Mouse (Mus musculus) lung, postnatal 14 days (tissue): ENCODE measurements around the gene Zfp598.

Experiments used
- DNase-seq: peaks from one replicate; pipeline ENCODE4 v3.0.0; 2021

Zfp598 gene

GRCm38 (mm10) chr17:24669545-24670245 is at the start of gene Zfp598:
Gene Zfp598, plus strand, starts transcription at chr17:24669687.
- peak; percentile 98 for DNase-seq

GRCm38 (mm10) chr17:24625472-24625871 is 44.0 kb upstream of the Zfp598 start:
- no peak for DNase-seq

GRCm38 (mm10) chr17:24628646-24629045 is 40.8 kb upstream of the Zfp598 start:
- DNase-seq, result peak; percentile 84

- DNase-seq, result no peak
These were observed 39.4 kb upstream of the Zfp598 start for GRCm38 (mm10) chr17:24630072-24630471.

- DNase-seq, result peak; percentile 84
These were observed 37.2 kb upstream of the Zfp598 start, which contains the start of the genes Tsc2 and Nthl1 for GRCm38 (mm10) chr17:24632167-24632812. Gene Tsc2, minus strand, starts transcription at chr17:24632630. Gene Nthl1, plus strand, starts transcription at chr17:24632680.

GRCm38 (mm10) chr17:24632813-24633449 is 36.6 kb upstream of the Zfp598 start:
- DNase-seq, result peak; percentile 87

- DNase-seq, result no peak
These were observed 35.7 kb upstream of the Zfp598 start for GRCm38 (mm10) chr17:24633831-24634230.

- peak; percentile 55 for DNase-seq
These were observed 34.5 kb upstream of the Zfp598 start for GRCm38 (mm10) chr17:24635024-24635423.

- DNase-seq, result no peak
These were observed 33.8 kb upstream of the Zfp598 start for GRCm38 (mm10) chr17:24635694-24636093.

GRCm38 (mm10) chr17:24636781-24637481 is 32.6 kb upstream of the Zfp598 start:
- DNase-seq, result peak; percentile 58

- peak; percentile 54 for DNase-seq
These were observed 31.3 kb upstream of the Zfp598 start for GRCm38 (mm10) chr17:24638214-24638613.

GRCm38 (mm10) chr17:24638840-24639239 is 30.6 kb upstream of the Zfp598 start:
- DNase-seq, result peak; percentile 75

GRCm38 (mm10) chr17:24639571-24639988 is 29.9 kb upstream of the Zfp598 start:
- no peak for DNase-seq

GRCm38 (mm10) chr17:24640119-24640518 is 29.4 kb upstream of the Zfp598 start:
- DNase-seq, result no peak

- DNase-seq, result no peak
These were observed 28.9 kb upstream of the Zfp598 start for GRCm38 (mm10) chr17:24640581-24640980.

- DNase-seq, result no peak
These were observed 27.5 kb upstream of the Zfp598 start for GRCm38 (mm10) chr17:24641944-24642343.

- no peak for DNase-seq
These were observed 26.6 kb upstream of the Zfp598 start for GRCm38 (mm10) chr17:24642791-24643343.

- DNase-seq, result peak; percentile 65
These were observed 25.3 kb upstream of the Zfp598 start for GRCm38 (mm10) chr17:24644030-24644715.

- peak; percentile 65 for DNase-seq
These were observed 24.4 kb upstream of the Zfp598 start for GRCm38 (mm10) chr17:24644875-24645721.

- DNase-seq, result peak; percentile 41
These were observed 23.6 kb upstream of the Zfp598 start for GRCm38 (mm10) chr17:24645916-24646315.

GRCm38 (mm10) chr17:24646381-24646780 is 23.1 kb upstream of the Zfp598 start:
- no peak for DNase-seq
